Mouse (Mus musculus) heart, adult 2 months (tissue): Measurements from ENCODE around the gene Smarcal1. TPM values are rescaled to one million over a fixed set of nuclear protein-coding genes. Genes with fewer than 3 reads are reported as not detected.

ENCODE experiments used
- DNase-seq, 2 experiments: peaks; one replicate each; pipeline ENCODE4 v3.0.0; 2021
- H3K27ac ChIP-seq: fragments of 200-600 bp; 2 replicates; pipeline ENCODE4 v1.8.1; 2022
- H3K27me3 ChIP-seq: fragments of 200-500 bp; 2 replicates; pipeline ENCODE4 v1.6.1; 2012; ENCODE audit warnings: mild to moderate bottlenecking, low read length, inconsistent platforms, mixed read lengths; ENCODE audit not compliant: control insufficient read depth, insufficient read depth
- H3K36me3 ChIP-seq: fragments of 200-500 bp; 2 replicates; pipeline ENCODE4 v1.6.1; 2012; ENCODE audit warnings: low read length, inconsistent platforms; ENCODE audit not compliant: control insufficient read depth, insufficient read depth
- H3K4me1 ChIP-seq: fragments of 200-500 bp; 2 replicates; pipeline ENCODE4 v1.6.1; 2011; ENCODE audit warnings: low read length; ENCODE audit not compliant: control insufficient read depth, insufficient read depth
- H3K4me3 ChIP-seq: fragments of 200-600 bp; 2 replicates; pipeline ENCODE4 v1.8.1; 2022
- H3K79me2 ChIP-seq: fragments of 200-500 bp; replicated peaks from 2 replicates; pipeline ENCODE4 v1.6.1; 2012; ENCODE audit warnings: mild to moderate bottlenecking, inconsistent platforms, low read length, moderate library complexity, mixed read lengths; ENCODE audit not compliant: control insufficient read depth, insufficient read depth
- H3K9ac ChIP-seq: fragments of 200-500 bp; 2 replicates; pipeline ENCODE4 v1.6.1; 2012; ENCODE audit warnings: low read depth, mild to moderate bottlenecking, control low read depth, inconsistent platforms, low read length, mixed read lengths
- CTCF ChIP-seq: fragments of 200-600 bp; IDR thresholded peaks from 2 replicates; pipeline ENCODE4 v1.8.1; 2022; ENCODE audit warnings: antibody characterized with exemption, mild to moderate bottlenecking, moderate library complexity
- EP300 ChIP-seq: fragments of 200-500 bp; IDR thresholded peaks from 2 replicates; pipeline ENCODE4 v1.6.1; 2011; ENCODE audit warnings: low read depth, low read length, control low read depth; ENCODE audit not compliant: insufficient read depth
- POLR2A ChIP-seq: fragments of 200-500 bp; IDR thresholded peaks from 2 replicates; pipeline ENCODE4 v1.6.1; 2011; ENCODE audit warnings: mild to moderate bottlenecking, low read depth, low read length, control low read depth; ENCODE audit not compliant: insufficient read depth
- WGBS: fragments of 180-500 bp; shearing (Covaris S2); methylation state at CpG from one replicate; pipeline ENCODE4 v1.1.7; 2018; 5-methylcytosine and 5-hydroxymethylcytosine counted together
- intact Hi-C: fragments of 180-260 bp; cut with DNase I; formaldehyde crosslinking; loops from one replicate; pipeline ENCODE4 v1.15.1; 2025
- polyA plus RNA-seq: library from polyadenylated mRNA; depleted of rRNA; stranded (reverse); fragments of >200 nt; gene quantifications from 2 replicates; pipeline ENCODE4 v1.2.3, GENCODE M21; 2012; rRNA removed
- total RNA-seq, 2 experiments: library from RNA; stranded (reverse); gene quantifications; 2 replicates each; pipeline ENCODE4 v1.2.3; 2021

The Smarcal1 gene
- total and polyA plus RNA-seq, 3 experiments, result 23.5 to 28.2 (median 24.6) TPM

- 36% methylated on average over 49 of the region's 49 CpGs for WGBS
- TF ChIP-seq EP300 (no peak), POLR2A (no peak), CTCF (no peak)
- Histone ChIP-seq H3K4me3 (no peak overlapping the region; the same call in 1 of the 2 replicates), H3K79me2 (no peaks in the 10 kb centered on the region), H3K27me3 (no peaks in the 10 kb centered on the region), H3K36me3 (no peaks in the 10 kb centered on the region), H3K27ac (no peak overlapping the region), H3K9ac (no peak overlapping the region), H3K4me1 (no peaks in the 10 kb centered on the region)
- intact Hi-C loops, result no loop called here
- DNase-seq, result peak in 1 of 2 experiments; percentile 18
Measured at GRCm38 (mm10) chr1:72640658-72641410, 57.8 kb downstream of the Smarcal1 start.

GRCm38 (mm10) chr1:72673070-72673469 lies 90.0 kb downstream of the Smarcal1 start:
- Histone ChIP-seq H3K27ac (no peak overlapping the region), H3K4me3 (no peak overlapping the region), H3K36me3 (no peaks in the 10 kb centered on the region), H3K27me3 (no peaks in the 10 kb centered on the region), H3K4me1 (no peaks in the 10 kb centered on the region), H3K9ac (no peak overlapping the region), H3K79me2 (no peaks in the 10 kb centered on the region)
- DNase-seq, result no peak
- intact Hi-C loops, result no loop called here
- 60% methylated on average over 3 of the region's 3 CpGs for WGBS
- TF ChIP-seq CTCF (no peak), POLR2A (no peak), EP300 (no peak)

Other genes with a start within 250 kb of the Smarcal1 start
- gene March4, start 46.3 kb upstream of the Smarcal1 start, total RNA-seq, result not detected
- gene March4, start 46.3 kb upstream of the Smarcal1 start, polyA plus RNA-seq, result 0.12 TPM in 1 of 2 replicates, not detected in the other
- gene Ankar, start 117.3 kb downstream of the Smarcal1 start, total RNA-seq, result not detected
- not detected in 2 replicates for gene Ankar, start 117.3 kb downstream of the Smarcal1 start, polyA plus RNA-seq
- 100 to 1,000 TPM; 570 to 661 TPM for gene Rpl37a, start 128.0 kb downstream of the Smarcal1 start, total RNA-seq
- gene Rpl37a, start 128.0 kb downstream of the Smarcal1 start, polyA plus RNA-seq, result 359 and 364 TPM in 2 replicates
- gene Igfbp2, start 241.3 kb downstream of the Smarcal1 start, total RNA-seq, result under 1 TPM in 1 of 2 experiments, not detected in 1; 0.30 TPM
- gene Igfbp2, start 241.3 kb downstream of the Smarcal1 start, polyA plus RNA-seq, result 0.41 and 2.6 TPM in 2 replicates